Mouse (Mus musculus) hindbrain, embryonic 11.5 days (tissue): ENCODE measurements at regions not wholly inside any gene's neighbourhood (a gene's known extent, or its start where the extent isn't known, plus 50 kb on each side); places are given as distances from the start of the nearest gene placed in this dataset.
A peak's percentile ranks its signal among the peaks of the same experiment; 100 is the strongest.

Experiments
- ATAC-seq: fragments of 200-750 bp; cut with Nextera tagmentation; 2 replicates; pipeline ENCODE4 v1.8.0; 2017; ENCODE audit warnings: mild to moderate bottlenecking, moderate TSS enrichment, moderate library complexity; ENCODE audit not compliant: low FRiP score
- DNase-seq: peaks from one replicate; pipeline ENCODE4 v3.0.0-alpha.2; 2015; ENCODE audit warnings: low spot score
- H3K27ac ChIP-seq: fragments of 300-500 bp; sonication (generic); 2 replicates; pipeline ENCODE4 v1.5.1; 2014; ENCODE audit warnings: mild to moderate bottlenecking, low read depth, low read length
- H3K27me3 ChIP-seq: fragments of 300-500 bp; sonication (generic); 2 replicates; pipeline ENCODE4 v1.6.1; 2014; ENCODE audit warnings: mild to moderate bottlenecking, low read length, moderate library complexity, mixed read lengths; ENCODE audit not compliant: control insufficient read depth, insufficient read depth
- H3K36me3 ChIP-seq: fragments of 300-500 bp; sonication (generic); 2 replicates; pipeline ENCODE4 v1.6.1; 2014; ENCODE audit warnings: mild to moderate bottlenecking, low read length, moderate library complexity, mixed read lengths; ENCODE audit not compliant: control insufficient read depth, insufficient read depth
- H3K4me1 ChIP-seq: fragments of 300-500 bp; sonication (generic); replicated peaks from 2 replicates; pipeline ENCODE4 v1.6.1; 2014; ENCODE audit warnings: low read length, mixed read lengths; ENCODE audit not compliant: control insufficient read depth, insufficient read depth
- H3K4me2 ChIP-seq: fragments of 300-500 bp; sonication (generic); replicated peaks from 2 replicates; pipeline ENCODE4 v1.6.1; 2014; ENCODE audit warnings: mild to moderate bottlenecking, low read depth, low read length
- H3K4me3 ChIP-seq: fragments of 300-500 bp; sonication (generic); 2 replicates; pipeline ENCODE4 v1.5.1; 2014; ENCODE audit warnings: low read depth, low read length
- H3K9ac ChIP-seq: fragments of 300-500 bp; sonication (generic); 2 replicates; pipeline ENCODE4 v1.6.1; 2014; ENCODE audit warnings: low read depth, low read length
- H3K9me3 ChIP-seq: fragments of 300-500 bp; sonication (generic); 2 replicates; pipeline ENCODE4 v1.6.1; 2016; ENCODE audit warnings: low read length; ENCODE audit not compliant: control insufficient read depth
- WGBS: fragments of 180-500 bp; shearing (Covaris S2); extraction: QIAGEN DNeasy Blood & Tissue Kit; methylation state at CpG from one replicate; pipeline ENCODE4 v1.1.7; 2014; 5-methylcytosine and 5-hydroxymethylcytosine counted together

DNA sequence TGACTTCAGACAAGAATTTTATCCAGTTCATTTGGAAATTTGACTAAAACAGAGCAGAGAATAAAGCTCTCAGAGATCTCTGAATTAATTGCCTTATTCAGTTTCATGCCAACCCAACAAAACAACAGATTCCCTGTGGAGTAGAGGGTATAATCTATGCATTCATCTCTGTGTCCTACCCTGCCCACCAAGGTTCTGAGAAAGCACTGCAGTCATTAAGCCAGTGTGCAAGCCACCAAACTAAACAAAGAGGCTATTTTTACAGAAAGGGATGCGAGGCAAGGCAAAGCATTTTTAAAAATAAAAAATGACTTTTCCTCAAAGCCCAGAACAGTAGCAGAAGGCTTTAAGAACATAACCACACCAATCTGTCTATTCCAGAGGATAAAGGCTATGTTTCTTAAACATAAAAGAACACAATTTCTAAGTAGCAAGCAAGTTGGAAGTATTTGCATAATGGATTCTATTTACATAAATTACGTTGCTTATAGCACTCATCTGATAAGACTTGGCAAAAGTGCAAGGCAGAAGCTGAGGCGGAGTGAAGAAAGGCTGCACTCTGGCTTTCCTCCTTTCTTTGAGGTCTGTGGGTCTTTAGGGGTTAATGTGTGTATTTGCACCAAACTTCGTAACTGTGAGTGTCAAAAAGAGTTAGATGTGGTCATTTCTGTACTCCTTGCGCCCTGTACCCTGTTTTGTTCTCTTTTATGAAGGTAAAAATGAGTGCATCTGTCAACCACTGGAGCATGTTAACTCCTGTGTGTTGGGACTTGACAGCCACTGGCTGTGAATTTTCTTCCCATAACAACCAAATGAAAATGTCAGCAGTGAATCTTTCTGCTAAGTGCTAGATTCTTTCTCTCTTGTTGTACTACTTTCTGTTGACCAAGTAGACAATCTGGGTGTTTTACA, 430.6 kb upstream of the Igfbp7 start:
- Histone ChIP-seq H3K4me3 (no peak overlapping the region), H3K27me3 (no peaks in the 10 kb centered on the region), H3K4me2 (no peak overlapping the region), H3K27ac (peak overlapping the region; percentile 47), H3K4me1 (no peaks in the 10 kb centered on the region), H3K9ac (no peak overlapping the region), H3K9me3 (no peaks in the 10 kb centered on the region), H3K36me3 (no peaks in the 10 kb centered on the region)
- ATAC-seq: peak; percentile 92
- 50% methylated on average over 5 of the region's 5 CpGs for WGBS
- peak; percentile 11 for DNase-seq

DNA sequence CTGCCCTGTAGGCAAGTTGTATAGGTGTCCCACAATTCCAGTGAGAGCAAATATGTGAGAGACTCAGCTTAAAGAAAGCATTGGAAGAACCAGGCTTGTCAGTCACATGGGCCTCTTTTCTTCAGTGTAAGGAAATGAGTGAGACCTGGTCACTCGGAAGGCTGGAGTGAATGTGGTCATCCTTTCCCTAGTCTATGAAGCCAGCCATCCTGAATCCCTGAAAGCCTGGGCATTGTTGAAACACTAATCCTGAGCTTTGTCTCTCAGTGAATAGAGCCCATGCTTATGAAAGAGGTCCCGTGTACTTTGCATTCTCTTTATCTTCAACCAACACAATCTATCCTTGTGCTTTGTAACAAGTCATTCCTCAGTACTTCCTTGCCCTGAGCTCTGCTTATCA, 420.1 kb upstream of the Igfbp7 start:
- 72% methylated on average over 2 of the region's 2 CpGs for WGBS
- Histone ChIP-seq H3K27ac (no peak overlapping the region), H3K9me3 (no peaks in the 10 kb centered on the region), H3K9ac (no peak overlapping the region), H3K4me1 (no peaks in the 10 kb centered on the region), H3K27me3 (no peaks in the 10 kb centered on the region), H3K36me3 (no peaks in the 10 kb centered on the region), H3K4me2 (no peak overlapping the region), H3K4me3 (no peak overlapping the region)
- DNase-seq (no peak), ATAC-seq (no peak)

DNA sequence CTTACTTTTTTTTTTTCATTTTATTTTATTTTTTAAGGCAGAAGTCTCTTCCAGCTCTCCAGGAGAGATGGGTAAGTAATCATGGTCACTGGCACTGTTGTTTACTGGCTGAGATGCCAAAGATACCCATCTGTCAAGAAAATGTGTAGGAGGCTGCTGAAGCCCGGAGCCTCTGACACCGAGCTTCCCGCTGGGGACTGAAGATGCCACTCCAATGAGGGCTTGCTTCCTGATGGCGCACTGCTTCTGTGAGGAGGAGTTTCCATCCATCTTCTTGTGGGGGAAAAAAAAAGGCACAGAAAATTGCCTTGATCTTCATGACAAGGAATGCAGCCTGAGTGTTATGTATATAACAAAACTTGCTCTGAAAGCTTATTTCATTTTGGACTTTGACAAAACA, 418.2 kb upstream of the Igfbp7 start:
- 81% methylated on average over 4 of the region's 4 CpGs for WGBS
- no peak for ATAC-seq

DNA sequence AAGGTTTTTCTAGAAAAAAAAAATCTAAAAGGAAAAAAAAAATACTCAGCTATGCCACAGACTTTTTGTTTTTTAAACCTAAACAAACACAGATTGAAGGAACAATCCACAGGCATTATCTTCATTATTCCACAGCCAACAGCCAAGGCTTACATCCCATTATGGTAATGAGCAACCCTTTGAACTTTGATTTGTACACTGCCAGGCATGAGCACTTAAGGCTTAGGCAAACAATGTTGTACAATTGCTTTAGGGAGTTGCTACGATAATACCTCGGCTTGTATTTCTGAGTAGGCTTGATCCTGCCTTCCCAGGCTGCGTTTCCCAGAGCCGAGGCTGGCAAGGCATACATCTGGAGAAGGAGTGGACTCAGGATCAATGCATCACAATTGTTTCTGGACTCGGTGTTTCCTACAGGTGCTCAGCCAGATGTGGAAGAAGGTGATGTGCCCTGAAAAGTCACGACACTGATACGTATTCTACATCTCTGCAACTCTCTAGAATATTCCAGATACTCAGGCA, 409.0 kb upstream of the Igfbp7 start:
- no peak overlapping the region for H3K27ac ChIP-seq
- WGBS: 72% methylated on average over 7 of the region's 7 CpGs
- no peaks in the 10 kb centered on the region for H3K36me3 ChIP-seq
- H3K4me1 ChIP-seq: no peaks in the 10 kb centered on the region
- H3K9me3 ChIP-seq: no peaks in the 10 kb centered on the region
- no peaks in the 10 kb centered on the region for H3K27me3 ChIP-seq
- no peak overlapping the region for H3K4me2 ChIP-seq
- ATAC-seq (no peak), DNase-seq (no peak)
- no peak overlapping the region for H3K9ac ChIP-seq
- no peak overlapping the region for H3K4me3 ChIP-seq

More for the DNA sequence above, 418.2 kb upstream of the Igfbp7 start:
- Histone ChIP-seq H3K9ac (no peak overlapping the region), H3K27me3 (no peaks in the 10 kb centered on the region), H3K4me1 (no peaks in the 10 kb centered on the region), H3K27ac (no peak overlapping the region), H3K9me3 (no peaks in the 10 kb centered on the region), H3K4me2 (no peak overlapping the region), H3K4me3 (no peak overlapping the region), H3K36me3 (no peaks in the 10 kb centered on the region)
- DNase-seq: no peak

DNA sequence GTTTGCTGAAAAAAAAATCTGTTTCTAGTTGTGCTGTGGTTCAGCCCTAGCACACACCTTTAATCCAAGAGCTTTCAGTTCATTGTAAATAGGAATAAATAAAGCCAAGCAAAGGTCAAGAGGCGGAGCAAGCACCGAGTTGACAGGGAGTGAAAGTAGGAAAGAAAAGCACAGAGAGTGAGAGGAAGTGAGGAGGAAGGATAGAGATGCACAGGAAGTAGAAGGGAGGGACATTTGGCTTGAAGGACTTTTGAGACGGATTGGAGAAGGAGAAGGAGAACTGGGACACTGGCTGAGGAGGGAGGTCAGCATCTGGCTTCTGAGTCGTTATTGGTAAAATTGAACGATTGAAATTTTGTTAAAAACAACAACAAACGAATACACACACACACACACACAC, 402.0 kb upstream of the Igfbp7 start:
- no peak for ATAC-seq
- Histone ChIP-seq H3K27me3 (no peaks in the 10 kb centered on the region), H3K36me3 (no peaks in the 10 kb centered on the region), H3K9me3 (no peaks in the 10 kb centered on the region), H3K9ac (no peak overlapping the region), H3K27ac (no peak overlapping the region), H3K4me2 (no peak overlapping the region), H3K4me1 (no peaks in the 10 kb centered on the region), H3K4me3 (no peak overlapping the region)
- WGBS: 85% methylated on average over 6 of the region's 6 CpGs
- DNase-seq: no peak

DNA sequence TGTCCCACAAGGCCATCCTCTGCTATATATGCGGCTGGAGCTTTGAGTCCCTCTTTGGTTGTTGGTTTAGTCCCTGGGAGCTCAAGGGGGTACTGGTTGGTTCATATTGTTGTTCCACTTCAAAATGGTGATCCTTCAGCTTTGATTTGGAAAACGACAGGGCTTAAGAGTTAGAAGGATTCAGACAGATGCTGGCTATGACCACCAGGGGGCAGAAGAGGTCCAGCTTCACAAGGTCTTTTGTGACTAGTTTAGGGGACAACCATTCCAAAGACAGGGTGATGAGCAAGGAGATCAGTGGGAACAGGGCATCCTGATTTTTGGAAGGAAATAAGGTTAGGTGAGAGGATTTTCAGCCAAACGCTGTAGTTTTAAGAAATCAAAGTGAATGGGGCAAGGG, 399.9 kb upstream of the Igfbp7 start:
- no peaks in the 10 kb centered on the region for H3K36me3 ChIP-seq
- H3K4me2 ChIP-seq: no peak overlapping the region
- H3K27ac ChIP-seq: no peak overlapping the region
- no peaks in the 10 kb centered on the region for H3K4me1 ChIP-seq
- 33% methylated on average over 3 of the region's 3 CpGs for whole genome bisulfite sequencing
- H3K9me3 ChIP-seq: no peaks in the 10 kb centered on the region
- peak; percentile 88 for DNase-seq
- no peak overlapping the region for H3K9ac ChIP-seq
- H3K4me3 ChIP-seq: no peak overlapping the region
- H3K27me3 ChIP-seq: no peaks in the 10 kb centered on the region
- no peak; the same call in 1 of the 2 replicates for ATAC-seq

DNA sequence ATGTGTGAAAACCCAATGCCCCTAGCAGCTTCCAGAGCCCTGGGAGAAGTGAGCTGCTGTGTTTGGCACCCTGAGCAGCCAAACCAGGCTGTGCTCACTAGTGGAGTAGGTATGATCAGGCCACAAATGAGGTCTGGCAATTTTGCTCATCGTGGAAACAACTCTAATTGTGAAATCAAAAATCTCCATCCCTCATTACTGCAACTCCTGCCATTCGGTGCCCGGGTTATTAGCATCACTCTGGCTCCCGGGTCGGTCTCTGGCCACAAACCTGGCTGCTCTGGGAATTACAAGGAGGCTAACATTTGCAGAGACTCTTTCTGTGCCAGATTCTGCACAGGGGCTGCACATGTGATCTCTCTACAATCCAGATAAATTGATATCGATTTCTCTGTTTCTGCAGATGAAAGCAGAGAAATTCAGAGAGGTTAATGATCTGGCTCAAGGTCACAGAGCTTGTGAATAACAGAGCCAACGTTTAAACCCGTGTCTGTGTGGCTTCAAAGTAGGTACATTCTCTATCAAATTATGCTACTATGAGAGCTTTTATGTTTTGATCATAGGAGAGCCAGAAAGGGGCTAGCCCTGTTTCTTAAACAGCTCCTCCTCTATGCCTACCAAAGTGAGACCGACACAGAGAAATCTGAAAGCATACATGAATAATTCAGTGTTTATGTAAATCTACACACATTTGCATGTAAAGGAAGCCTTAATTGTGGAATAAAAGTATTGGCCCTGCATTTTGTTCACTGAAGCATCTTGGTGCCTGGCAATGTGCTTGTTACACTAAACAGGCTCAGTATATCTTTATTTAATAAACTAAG, 398.7 kb upstream of the Igfbp7 start:
- Histone ChIP-seq H3K36me3 (no peaks in the 10 kb centered on the region), H3K9me3 (no peaks in the 10 kb centered on the region), H3K4me3 (no peak overlapping the region), H3K27ac (no peak overlapping the region), H3K9ac (no peak overlapping the region), H3K4me1 (no peaks in the 10 kb centered on the region), H3K4me2 (no peak overlapping the region), H3K27me3 (no peaks in the 10 kb centered on the region)
- DNase-seq (no peak), ATAC-seq (peak; percentile 53; the same call in 1 of the 2 replicates)
- 60% methylated on average over 9 of the region's 9 CpGs for WGBS

DNA sequence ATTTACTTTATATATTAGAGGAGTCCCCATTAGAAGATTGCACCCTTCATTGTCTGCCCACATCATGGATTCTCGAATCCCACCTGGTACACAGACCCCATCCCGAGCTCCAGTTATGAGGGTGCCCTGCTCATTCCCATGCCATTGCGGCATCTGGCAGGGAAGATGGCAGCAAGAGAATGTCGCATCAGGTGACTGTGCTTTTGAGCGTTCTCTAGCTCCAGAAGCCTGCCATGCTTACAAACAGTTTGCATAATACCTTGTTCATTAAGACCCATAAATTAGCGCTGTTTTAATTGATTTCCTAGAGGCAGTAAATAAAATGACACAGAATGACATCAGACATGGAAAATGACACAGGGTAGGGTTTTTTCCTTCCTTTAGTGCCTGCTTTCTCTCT, 398.0 kb upstream of the Igfbp7 start:
- Histone ChIP-seq H3K4me2 (no peak overlapping the region), H3K4me1 (no peaks in the 10 kb centered on the region), H3K27me3 (no peaks in the 10 kb centered on the region), H3K27ac (no peak overlapping the region), H3K9ac (no peak overlapping the region), H3K9me3 (no peaks in the 10 kb centered on the region), H3K36me3 (no peaks in the 10 kb centered on the region), H3K4me3 (no peak overlapping the region)
- ATAC-seq: no peak
- no peak for DNase-seq
- 92% methylated on average over 6 of the region's 6 CpGs for WGBS
